Mouse (Mus musculus) gonadal fat pad, adult 2 months (tissue): ENCODE data around the gene E2f4. TPM values are rescaled to one million over a fixed set of nuclear protein-coding genes. Genes with fewer than 3 reads are reported as not detected.
"Not testable (repeated sequence)": the region's sequence is repeated elsewhere in the genome, so short reads cannot be mapped to it uniquely, and the experiment has no call there.

ENCODE experiments used
- DNase-seq: peaks from one replicate; pipeline ENCODE4 v3.0.0-alpha.2; 2012; ENCODE audit warnings: low read depth
- polyA plus RNA-seq: library from polyadenylated mRNA; depleted of rRNA; stranded (reverse); fragments of >200 nt; gene quantifications from 2 replicates; pipeline ENCODE4 v1.2.3, GENCODE M21; 2012

The E2f4 gene
- polyA plus RNA-seq, 1 experiment: 88.9 TPM

GRCm38 (mm10) chr8:105269075-105269458, 28.4 kb upstream of the E2f4 start:
- DNase-seq: no peak

- no peak for DNase-seq
These were observed 28.0 kb upstream of the E2f4 start, which contains the start of gene Hsf4 for GRCm38 (mm10) chr8:105269461-105269947. TSS of gene Hsf4 (plus strand) at chr8:105269801.

GRCm38 (mm10) chr8:105270101-105270915, 27.2 kb upstream of the E2f4 start:
- DNase-seq: no peak

GRCm38 (mm10) chr8:105270916-105271186, 26.6 kb upstream of the E2f4 start:
- no peak for DNase-seq

GRCm38 (mm10) chr8:105275387-105275786, 22.1 kb upstream of the E2f4 start:
- no peak for DNase-seq

GRCm38 (mm10) chr8:105275840-105276239, 21.6 kb upstream of the E2f4 start, which contains the start of gene Nol3:
TSS of gene Nol3 (plus strand) at chr8:105276140.
- no peak for DNase-seq

GRCm38 (mm10) chr8:105276292-105277120, 21.0 kb upstream of the E2f4 start:
- no peak for DNase-seq

GRCm38 (mm10) chr8:105278911-105279334, 18.5 kb upstream of the E2f4 start:
- no peak for DNase-seq

- no peak for DNase-seq
These were observed 16.9 kb upstream of the E2f4 start for GRCm38 (mm10) chr8:105280567-105280966.

- no peak for DNase-seq
These were observed 15.6 kb upstream of the E2f4 start for GRCm38 (mm10) chr8:105281821-105282220.

- DNase-seq: no peak
These were observed 15.2 kb upstream of the E2f4 start for GRCm38 (mm10) chr8:105282239-105282638.

- DNase-seq: no peak
These were observed 14.4 kb upstream of the E2f4 start for GRCm38 (mm10) chr8:105283074-105283473.

GRCm38 (mm10) chr8:105285514-105285913, 11.9 kb upstream of the E2f4 start:
- no peak for DNase-seq

- no peak for DNase-seq
These were observed 10.6 kb upstream of the E2f4 start for GRCm38 (mm10) chr8:105286907-105287306.

- DNase-seq: no peak
These were observed 9.2 kb upstream of the E2f4 start for GRCm38 (mm10) chr8:105288231-105288630.

- no peak for DNase-seq
These were observed 8.3 kb upstream of the E2f4 start for GRCm38 (mm10) chr8:105288958-105289732.

- DNase-seq: no peak
These were observed 7.5 kb upstream of the E2f4 start, which contains the start of gene 4931428F04Rik for GRCm38 (mm10) chr8:105289805-105290460. TSS of gene 4931428F04Rik (minus strand) at chr8:105289864.

- DNase-seq: no peak
These were observed 6.7 kb upstream of the E2f4 start for GRCm38 (mm10) chr8:105290554-105291314.

GRCm38 (mm10) chr8:105291364-105291763, 6.1 kb upstream of the E2f4 start:
- not testable (repeated sequence) for DNase-seq

GRCm38 (mm10) chr8:105291802-105292201, 5.7 kb upstream of the E2f4 start:
- DNase-seq: not testable (repeated sequence)

- no peak for DNase-seq
These were observed 5.0 kb upstream of the E2f4 start for GRCm38 (mm10) chr8:105292471-105292870.
